Mouse (Mus musculus): ENCODE data around the gene Sass6.
"Not testable (repeated sequence)": the region's sequence is repeated elsewhere in the genome, so short reads cannot be mapped to it uniquely, and the experiment has no call there.

Sass6 gene

GRCm38 (mm10) chr3:116594728-116595602 is at the start of gene Sass6:
Sass6 (plus strand) TSS chr3:116594982.
- DNase-seq (ENCODE audit: low spot score): peak; percentile 99

- DNase-seq (ENCODE audit: low spot score): no peak
These were observed 47.4 kb upstream of the Sass6 start for GRCm38 (mm10) chr3:116547430-116547829.

GRCm38 (mm10) chr3:116551362-116551761 is 43.4 kb upstream of the Sass6 start:
- DNase-seq (ENCODE audit: low spot score): no peak

- not testable (repeated sequence) for DNase-seq (ENCODE audit: low spot score)
These were observed 33.5 kb upstream of the Sass6 start for GRCm38 (mm10) chr3:116561315-116561714.

- peak; percentile 11 for DNase-seq (ENCODE audit: low spot score)
These were observed 32.2 kb upstream of the Sass6 start, which contains the start of gene Lrrc39 for GRCm38 (mm10) chr3:116562408-116563094. Lrrc39 (plus strand) TSS chr3:116562973.

GRCm38 (mm10) chr3:116563095-116563492 is 31.7 kb upstream of the Sass6 start:
- DNase-seq (ENCODE audit: low spot score): peak; percentile 2

- no peak for DNase-seq (ENCODE audit: low spot score)
These were observed 24.2 kb upstream of the Sass6 start for GRCm38 (mm10) chr3:116570628-116571027.

GRCm38 (mm10) chr3:116577286-116577685 is 17.5 kb upstream of the Sass6 start:
- DNase-seq (ENCODE audit: low spot score): peak; percentile 41

- DNase-seq (ENCODE audit: low spot score): no peak
These were observed 12.6 kb upstream of the Sass6 start for GRCm38 (mm10) chr3:116582201-116582600.

- peak; percentile 73 for DNase-seq (ENCODE audit: low spot score)
These were observed 580 bp upstream of the Sass6 start for GRCm38 (mm10) chr3:116594076-116594727.

- DNase-seq (ENCODE audit: low spot score): no peak
These were observed 815 bp downstream of the Sass6 start for GRCm38 (mm10) chr3:116595603-116595991.

GRCm38 (mm10) chr3:116599705-116600104 is 4.9 kb downstream of the Sass6 start:
- DNase-seq (ENCODE audit: low spot score): no peak

- DNase-seq (ENCODE audit: low spot score): no peak
These were observed 6.2 kb downstream of the Sass6 start for GRCm38 (mm10) chr3:116601005-116601404.

GRCm38 (mm10) chr3:116601781-116602180 is 7.0 kb downstream of the Sass6 start:
- DNase-seq (ENCODE audit: low spot score): no peak

- DNase-seq (ENCODE audit: low spot score): no peak
These were observed 9.8 kb downstream of the Sass6 start for GRCm38 (mm10) chr3:116604570-116604969.

GRCm38 (mm10) chr3:116614295-116614892 is 19.6 kb downstream of the Sass6 start, which contains the start of gene Trmt13:
Trmt13 (minus strand) TSS chr3:116614587.
- no peak for DNase-seq (ENCODE audit: low spot score)

- no peak for DNase-seq (ENCODE audit: low spot score)
These were observed 20.7 kb downstream of the Sass6 start for GRCm38 (mm10) chr3:116615318-116616068.

- no peak for DNase-seq (ENCODE audit: low spot score)
These were observed 24.1 kb downstream of the Sass6 start for GRCm38 (mm10) chr3:116618855-116619254.

GRCm38 (mm10) chr3:116620636-116621370 is 26.0 kb downstream of the Sass6 start:
- no peak for DNase-seq (ENCODE audit: low spot score)

GRCm38 (mm10) chr3:116622641-116623040 is 27.9 kb downstream of the Sass6 start:
- no peak for DNase-seq (ENCODE audit: low spot score)

GRCm38 (mm10) chr3:116631459-116631858 is 36.7 kb downstream of the Sass6 start:
- no peak for DNase-seq (ENCODE audit: low spot score)
